Mouse (Mus musculus) hindbrain, embryonic 15.5 days (tissue): ENCODE results near the gene Tekt3. TPM values are rescaled to one million over a fixed set of nuclear protein-coding genes. Genes with fewer than 3 reads are reported as not detected.

ENCODE experiments used
- ATAC-seq: fragments of 200-750 bp; cut with Nextera tagmentation; 2 replicates; pipeline ENCODE4 v1.8.0; 2017; ENCODE audit warnings: low read depth, moderate number of reproducible peaks, moderate TSS enrichment; ENCODE audit not compliant: low FRiP score
- H3K27ac ChIP-seq: fragments of 300-500 bp; sonication (generic); replicated peaks from 2 replicates; pipeline ENCODE4 v1.5.1; 2015; ENCODE audit warnings: mild to moderate bottlenecking, inconsistent platforms
- H3K27me3 ChIP-seq: fragments of 300-500 bp; sonication (generic); 2 replicates; pipeline ENCODE4 v1.6.1; 2015; ENCODE audit warnings: control low read depth, inconsistent platforms
- H3K36me3 ChIP-seq: fragments of 300-500 bp; sonication (generic); 2 replicates; pipeline ENCODE4 v1.6.1; 2015; ENCODE audit warnings: control low read depth, inconsistent platforms
- H3K4me1 ChIP-seq: fragments of 300-500 bp; sonication (generic); replicated peaks from 2 replicates; pipeline ENCODE4 v1.6.1; 2015; ENCODE audit warnings: control low read depth, inconsistent platforms
- H3K4me2 ChIP-seq: fragments of 300-500 bp; sonication (generic); 2 replicates; pipeline ENCODE4 v1.6.1; 2015; ENCODE audit warnings: moderate library complexity, mild to moderate bottlenecking, inconsistent platforms
- H3K4me3 ChIP-seq: fragments of 300-500 bp; sonication (generic); 2 replicates; pipeline ENCODE4 v1.5.1; 2015; ENCODE audit warnings: mild to moderate bottlenecking, inconsistent platforms
- H3K9ac ChIP-seq: fragments of 300-500 bp; sonication (generic); 2 replicates; pipeline ENCODE4 v1.6.1; 2015; ENCODE audit warnings: inconsistent platforms
- H3K9me3 ChIP-seq: fragments of 300-500 bp; sonication (generic); 2 replicates; pipeline ENCODE4 v1.6.1; 2016; ENCODE audit warnings: control low read depth, inconsistent platforms
- WGBS: fragments of 180-500 bp; shearing (Covaris S2); methylation state at CpG from one replicate; pipeline ENCODE4 v1.1.7; 2015; 5-methylcytosine and 5-hydroxymethylcytosine counted together
- polyA plus RNA-seq: library from polyadenylated mRNA; unstranded; fragments of >200 nt; fragmentation: Nextera tagmentation; extraction: Ambion mirVana; gene quantifications from 2 replicates; pipeline ENCODE4 v1.2.1, GENCODE M21; 2015

The Tekt3 gene
- polyA plus RNA-seq = not detected in 2 replicates

DNA sequence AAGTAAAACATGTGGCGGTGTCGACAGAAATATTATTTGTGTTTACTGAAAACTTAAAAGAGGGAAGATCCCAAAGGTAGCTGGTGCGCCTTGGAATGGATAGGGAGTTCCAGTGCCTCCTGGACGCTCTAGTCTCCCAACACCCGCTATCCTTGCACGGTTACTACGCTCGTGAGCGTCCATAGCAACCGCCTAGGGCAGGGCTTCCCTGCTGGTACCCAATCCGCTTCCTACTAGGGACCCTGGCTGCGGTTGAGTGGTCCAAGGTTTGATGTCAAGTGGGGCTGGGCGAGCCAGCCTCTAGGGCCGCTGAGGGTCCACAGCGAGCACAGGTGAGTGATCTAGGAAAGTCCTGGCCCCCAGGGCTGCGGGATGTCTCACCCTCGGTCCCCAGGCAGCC, at the start of gene Tekt3:
Gene Tekt3 (plus strand): TSS at position 209 of the 400 bp plus-strand sequence.
- WGBS = 10% methylated on average over 17 of the region's 17 CpGs
- H3K27me3 ChIP-seq = no peaks in the 10 kb centered on the region

DNA sequence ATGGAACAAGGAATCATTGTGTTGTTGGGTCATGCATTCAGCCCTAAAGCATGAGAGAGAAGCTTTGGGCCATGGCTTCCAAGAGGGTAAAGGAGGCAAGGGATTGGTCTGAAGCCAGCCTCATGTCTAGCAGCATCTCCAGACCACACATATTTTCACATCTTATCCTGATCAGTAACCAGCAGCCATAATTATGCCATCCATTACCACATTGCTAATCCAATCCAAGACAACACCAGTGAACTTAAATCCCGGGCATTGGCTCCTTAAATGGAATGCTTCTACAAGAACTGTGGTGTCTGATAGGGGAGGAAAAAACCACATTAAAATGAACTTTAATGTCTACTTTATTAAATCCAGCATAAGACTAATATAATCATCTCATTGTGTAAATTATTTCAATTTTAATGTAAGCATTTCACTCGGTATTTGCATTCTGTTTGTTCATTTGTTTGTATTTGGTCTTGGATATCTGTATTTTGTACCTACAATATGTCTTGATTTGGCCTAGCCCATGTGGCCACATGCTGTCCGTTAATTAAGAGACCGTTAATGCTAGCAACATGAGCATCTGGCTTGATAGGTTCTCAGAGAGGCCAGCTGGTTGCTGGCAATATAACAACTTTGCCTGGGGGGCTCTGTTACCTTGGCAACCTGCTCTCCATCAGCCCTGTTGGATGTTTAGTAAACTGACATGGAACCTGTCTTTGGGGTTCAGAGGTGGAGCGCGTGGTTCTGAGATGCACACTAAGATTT, 43.9 kb upstream of the Tekt3 start:
- H3K9ac ChIP-seq = no peak overlapping the region
- H3K9me3 ChIP-seq = no peaks in the 10 kb centered on the region
- 39% methylated on average over 6 of the region's 6 CpGs for WGBS
- no peaks in the 10 kb centered on the region for H3K27me3 ChIP-seq
- no peak overlapping the region for H3K4me2 ChIP-seq
- H3K36me3 ChIP-seq = no peaks in the 10 kb centered on the region
- H3K4me3 ChIP-seq = no peak overlapping the region
- peak overlapping the region; percentile 53; the same call in 1 of the 2 replicates for H3K27ac ChIP-seq
- H3K4me1 ChIP-seq = peaks cover 22% of the 10 kb centered on the region
- ATAC-seq = peak; percentile 66; the same call in 1 of the 2 replicates

More for the DNA sequence above, at the start of gene Tekt3:
- Histone ChIP-seq H3K4me3 (no peak within 1 kb of the TSS), H3K4me2 (peak within 1 kb of the TSS; percentile 41), H3K9ac (no peak within 1 kb of the TSS), H3K4me1 (peaks cover 4% of the 10 kb centered on the region; the same call in 1 of the 2 replicates), H3K36me3 (no peaks in the 10 kb centered on the region), H3K27ac (no peak within 1 kb of the TSS), H3K9me3 (no peaks in the 10 kb centered on the region)
- ATAC-seq = no peak

DNA sequence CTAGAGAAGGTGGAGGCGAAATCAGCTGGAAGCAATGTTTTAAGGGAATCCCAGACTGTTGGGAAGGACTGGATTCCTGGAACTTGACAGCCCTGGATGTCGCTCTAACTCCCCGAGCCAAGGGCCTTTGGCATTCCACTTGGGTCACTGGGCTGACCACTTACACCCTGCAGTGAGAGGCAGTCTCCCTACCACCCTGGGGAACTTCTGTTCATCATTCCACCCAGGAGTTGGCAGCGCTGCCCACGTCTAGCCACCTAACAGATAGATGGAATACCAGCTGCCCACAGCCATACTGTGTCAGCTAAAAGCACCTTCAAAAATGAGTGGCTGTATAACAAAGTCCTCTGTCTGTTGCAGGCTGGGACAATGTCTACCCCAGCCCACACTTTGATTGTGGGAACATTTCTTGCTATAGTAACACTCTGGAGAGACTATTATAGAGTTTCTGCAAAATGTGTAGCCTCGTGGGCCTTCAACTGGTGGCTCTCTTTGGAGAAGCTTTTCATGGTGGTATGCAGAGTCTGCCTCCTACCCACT, 43.3 kb upstream of the Tekt3 start:
- no peak overlapping the region for H3K4me2 ChIP-seq
- no peaks in the 10 kb centered on the region for H3K36me3 ChIP-seq
- peak overlapping the region; percentile 53; the same call in 1 of the 2 replicates for H3K27ac ChIP-seq
- H3K9ac ChIP-seq = no peak overlapping the region
- no peak overlapping the region for H3K4me3 ChIP-seq
- H3K9me3 ChIP-seq = no peaks in the 10 kb centered on the region
- H3K27me3 ChIP-seq = no peaks in the 10 kb centered on the region
- WGBS = 65% methylated on average over 6 of the region's 6 CpGs
- peaks cover 22% of the 10 kb centered on the region for H3K4me1 ChIP-seq
- peak; percentile 45; the same call in 1 of the 2 replicates for ATAC-seq

DNA sequence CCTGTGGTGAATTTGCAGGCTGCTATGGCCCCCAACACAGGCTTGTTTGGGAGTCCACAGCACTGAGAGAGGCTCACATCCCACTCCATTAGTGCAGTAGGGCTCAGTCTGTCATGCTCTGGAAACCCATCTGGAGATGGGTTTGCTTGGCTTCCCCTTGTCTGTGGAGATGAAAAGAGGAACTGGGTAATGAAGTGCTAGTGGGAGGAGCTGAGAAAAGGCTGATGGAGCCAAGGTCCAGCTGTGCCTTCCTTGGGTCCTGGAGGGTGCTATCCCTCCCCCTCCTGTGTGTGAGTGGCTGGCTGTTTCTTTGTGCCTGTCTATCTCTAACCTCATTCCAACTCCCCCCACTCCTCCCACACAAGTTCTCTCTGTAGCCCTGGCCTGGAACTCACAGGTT, 40.8 kb upstream of the Tekt3 start:
- Histone ChIP-seq H3K27me3 (no peaks in the 10 kb centered on the region), H3K9me3 (no peaks in the 10 kb centered on the region), H3K4me1 (peaks cover 22% of the 10 kb centered on the region), H3K27ac (no peak overlapping the region), H3K36me3 (no peaks in the 10 kb centered on the region), H3K4me2 (no peak overlapping the region), H3K9ac (no peak overlapping the region), H3K4me3 (no peak overlapping the region)
- no peak for ATAC-seq

DNA sequence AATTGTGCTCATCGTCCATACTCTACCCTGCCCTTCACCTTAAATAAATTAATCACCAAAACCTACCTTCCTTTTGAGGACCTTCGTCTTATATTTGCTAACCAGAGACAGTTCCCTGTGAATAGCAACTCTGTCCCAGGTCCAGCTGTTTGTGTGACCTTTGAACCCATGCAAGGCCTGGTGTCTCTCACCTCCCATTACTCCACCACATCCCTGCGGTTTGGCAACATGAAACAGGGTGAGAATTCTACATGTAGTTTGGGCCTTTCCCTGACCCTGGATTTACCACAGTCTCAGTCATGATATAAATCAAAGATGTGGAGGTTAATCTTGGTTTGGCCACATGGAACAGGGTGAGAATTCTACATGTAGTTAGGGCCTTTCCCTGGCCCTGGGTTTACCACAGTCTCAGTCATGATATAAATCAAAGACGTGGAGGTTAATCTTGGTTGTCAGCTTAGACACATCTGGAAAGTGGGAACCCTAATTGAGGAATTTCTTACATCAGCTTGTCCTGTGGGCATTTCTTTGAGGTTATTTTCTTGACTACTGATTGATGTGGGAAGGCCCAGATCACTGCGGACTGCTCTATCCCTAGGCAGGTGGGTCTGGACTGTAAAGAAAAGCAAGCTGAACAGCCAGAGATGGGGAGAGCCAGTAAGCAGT, 40.2 kb upstream of the Tekt3 start:
- H3K4me1 ChIP-seq = peaks cover 22% of the 10 kb centered on the region
- ATAC-seq = no peak
- H3K27me3 ChIP-seq = no peaks in the 10 kb centered on the region
- no peak overlapping the region for H3K4me3 ChIP-seq
- no peak overlapping the region for H3K27ac ChIP-seq
- no peaks in the 10 kb centered on the region for H3K9me3 ChIP-seq
- H3K9ac ChIP-seq = no peak overlapping the region
- WGBS = 77% methylated on average over 5 of the region's 5 CpGs
- H3K36me3 ChIP-seq = no peaks in the 10 kb centered on the region
- no peak overlapping the region for H3K4me2 ChIP-seq

DNA sequence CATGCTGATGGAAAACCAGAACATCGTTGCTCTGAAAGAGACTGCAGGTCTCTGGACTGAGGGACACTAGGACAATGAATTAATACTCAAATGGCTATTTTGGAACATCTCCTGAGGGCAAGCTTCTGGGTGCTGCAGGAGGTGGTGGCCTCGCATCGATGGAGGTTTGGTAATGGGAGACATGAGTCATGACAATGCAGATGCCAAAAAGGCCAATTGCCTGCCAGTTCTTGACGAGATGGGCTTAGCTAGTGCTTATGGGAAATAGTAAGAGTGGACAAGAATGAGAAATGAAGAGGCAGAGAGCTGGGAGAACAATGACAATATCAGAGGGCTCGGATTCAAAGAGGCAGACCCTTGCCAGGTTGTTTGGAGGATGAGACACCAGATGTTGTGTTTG, 38.0 kb upstream of the Tekt3 start:
- 89% methylated on average over 5 of the region's 5 CpGs for WGBS
- no peak overlapping the region for H3K4me2 ChIP-seq
- no peak overlapping the region for H3K27ac ChIP-seq
- no peaks in the 10 kb centered on the region for H3K27me3 ChIP-seq
- ATAC-seq = no peak
- no peak overlapping the region for H3K4me3 ChIP-seq
- peaks cover 9% of the 10 kb centered on the region for H3K4me1 ChIP-seq
- H3K36me3 ChIP-seq = no peaks in the 10 kb centered on the region
- no peak overlapping the region for H3K9ac ChIP-seq
- H3K9me3 ChIP-seq = no peaks in the 10 kb centered on the region

DNA sequence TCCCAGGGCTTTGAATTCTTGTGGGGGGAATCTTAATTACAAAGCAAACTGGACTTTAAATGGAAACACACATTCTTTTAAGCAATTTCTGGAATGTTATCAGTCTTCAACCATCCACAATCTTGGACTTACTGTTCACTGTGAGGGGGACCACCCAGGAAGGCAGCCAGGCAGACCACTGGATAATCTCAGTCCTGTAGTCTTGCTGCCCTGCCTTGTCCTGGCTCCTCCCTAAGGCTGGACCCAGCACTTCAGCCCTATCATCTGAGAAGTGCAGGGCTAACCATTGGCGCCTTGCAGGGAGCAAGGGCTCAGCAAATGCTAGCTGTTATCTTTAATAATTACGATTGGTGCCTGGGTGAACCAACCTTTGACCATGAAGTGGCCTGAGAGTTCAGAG, 37.3 kb upstream of the Tekt3 start:
- H3K9me3 ChIP-seq = no peaks in the 10 kb centered on the region
- no peak overlapping the region for H3K4me2 ChIP-seq
- ATAC-seq = no peak
- H3K4me1 ChIP-seq = peaks cover 2% of the 10 kb centered on the region; the same call in 1 of the 2 replicates
- WGBS = 87% methylated on average over 2 of the region's 2 CpGs
- no peaks in the 10 kb centered on the region for H3K36me3 ChIP-seq
- H3K27me3 ChIP-seq = no peaks in the 10 kb centered on the region
- H3K9ac ChIP-seq = no peak overlapping the region
- H3K4me3 ChIP-seq = no peak overlapping the region
- H3K27ac ChIP-seq = no peak overlapping the region

DNA sequence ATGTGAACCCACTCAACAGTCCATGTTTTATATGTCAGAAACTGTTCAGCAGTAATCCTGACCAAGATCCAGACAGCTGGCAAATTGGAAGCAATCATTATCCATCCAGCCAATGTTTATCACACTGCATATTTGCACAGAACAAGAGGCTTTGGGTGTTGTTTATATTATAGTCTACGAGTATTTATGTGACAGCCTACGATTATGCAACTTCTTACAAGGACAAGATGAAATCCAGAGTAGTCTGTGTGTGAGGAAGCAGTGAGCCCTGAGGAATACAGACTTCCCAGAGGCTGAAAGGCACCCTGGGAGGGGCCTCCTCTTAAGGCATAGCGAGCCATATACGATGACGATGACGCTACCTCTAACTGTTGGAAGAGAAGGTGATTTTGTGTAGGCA, 36.0 kb upstream of the Tekt3 start:
- H3K4me1 ChIP-seq = no peaks in the 10 kb centered on the region; the same call in 1 of the 2 replicates
- no peaks in the 10 kb centered on the region for H3K27me3 ChIP-seq
- H3K27ac ChIP-seq = no peak overlapping the region
- H3K9ac ChIP-seq = no peak overlapping the region
- no peak overlapping the region for H3K4me3 ChIP-seq
- no peaks in the 10 kb centered on the region for H3K36me3 ChIP-seq
- no peak for ATAC-seq
- no peaks in the 10 kb centered on the region for H3K9me3 ChIP-seq
- WGBS = 89% methylated on average over 6 of the region's 6 CpGs
- H3K4me2 ChIP-seq = no peak overlapping the region

DNA sequence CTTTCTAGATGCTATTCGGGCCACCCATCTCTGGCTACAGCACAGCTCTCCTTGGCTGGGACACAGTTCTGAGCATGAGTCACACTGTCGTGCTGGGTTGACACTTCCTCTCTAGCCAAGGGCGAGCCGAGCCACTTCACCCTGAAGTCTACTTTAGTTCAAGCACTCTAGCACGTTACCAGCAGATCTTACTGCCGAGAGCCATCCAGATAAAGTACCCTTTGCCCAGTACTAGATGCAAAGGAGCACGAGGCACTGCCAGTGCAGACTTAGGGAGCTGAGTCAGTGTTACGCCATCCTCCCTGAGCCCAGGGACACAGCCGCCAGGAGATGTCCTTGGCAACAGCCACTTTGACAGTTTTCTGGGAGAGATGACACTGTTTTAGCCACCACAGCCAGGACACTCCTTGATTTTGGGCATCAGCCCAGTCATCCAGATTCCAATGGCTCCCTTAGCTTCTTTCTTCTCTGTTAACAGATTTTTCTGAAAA, 34.8 kb upstream of the Tekt3 start:
- no peaks in the 10 kb centered on the region for H3K36me3 ChIP-seq
- no peak for ATAC-seq
- H3K27ac ChIP-seq = no peak overlapping the region
- H3K4me1 ChIP-seq = no peaks in the 10 kb centered on the region
- H3K9ac ChIP-seq = no peak overlapping the region
- H3K4me2 ChIP-seq = no peak overlapping the region
- WGBS = 83% methylated on average over 9 of the region's 9 CpGs
- H3K27me3 ChIP-seq = no peaks in the 10 kb centered on the region
- H3K4me3 ChIP-seq = no peak overlapping the region
- H3K9me3 ChIP-seq = no peaks in the 10 kb centered on the region

DNA sequence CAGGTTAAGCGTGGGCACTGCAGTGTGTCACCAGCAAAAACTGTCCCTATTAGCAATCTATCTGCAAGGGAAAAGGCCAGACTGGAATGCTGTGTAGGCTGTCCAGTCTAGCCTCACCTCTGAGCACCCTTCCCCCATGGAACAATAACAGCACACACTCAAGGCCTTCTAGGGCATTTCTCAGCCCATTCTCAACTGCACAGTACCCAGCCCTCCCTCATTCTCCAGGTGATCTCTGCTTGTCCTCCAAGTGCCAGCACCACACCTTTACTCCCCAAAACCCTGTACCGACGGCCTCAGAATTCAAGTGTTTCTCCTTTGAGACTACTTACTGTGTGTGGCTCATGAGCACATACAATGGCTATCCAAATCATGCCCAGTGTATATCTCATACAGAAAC, 33.3 kb upstream of the Tekt3 start:
- no peaks in the 10 kb centered on the region for H3K36me3 ChIP-seq
- 88% methylated on average over 3 of the region's 3 CpGs for WGBS
- H3K4me2 ChIP-seq = no peak overlapping the region
- H3K9me3 ChIP-seq = no peaks in the 10 kb centered on the region
- no peak overlapping the region for H3K27ac ChIP-seq
- no peak overlapping the region for H3K4me3 ChIP-seq
- H3K4me1 ChIP-seq = no peaks in the 10 kb centered on the region
- H3K27me3 ChIP-seq = no peaks in the 10 kb centered on the region
- ATAC-seq = no peak
- no peak overlapping the region for H3K9ac ChIP-seq

DNA sequence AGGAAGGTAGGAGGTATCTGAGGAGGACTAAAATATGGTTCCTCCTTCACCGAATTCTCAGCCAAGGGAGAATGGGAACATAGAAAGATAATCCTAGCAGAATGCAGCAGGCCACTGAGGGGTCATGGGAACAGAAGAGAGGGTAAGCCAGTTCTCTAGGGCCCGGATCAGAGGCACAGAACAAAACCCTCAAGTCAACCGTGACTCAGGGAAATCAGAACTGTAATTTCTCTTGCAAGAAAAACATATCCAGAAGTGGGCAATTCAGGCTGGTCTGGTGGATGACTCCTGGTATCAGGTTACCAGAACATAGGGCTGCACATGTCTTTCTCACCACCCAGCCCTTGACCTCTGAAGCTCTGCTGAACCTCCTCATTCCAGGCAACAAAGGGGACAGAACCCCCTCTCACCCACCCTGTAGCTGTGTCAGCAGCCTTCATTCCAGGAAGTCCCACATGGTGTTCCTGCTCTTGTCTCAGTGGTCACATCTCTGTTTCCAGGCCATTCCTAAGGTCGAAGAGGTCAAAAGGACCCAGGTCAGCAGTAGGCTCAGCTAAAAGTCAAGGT, 32.2 kb upstream of the Tekt3 start:
- no peak overlapping the region for H3K4me3 ChIP-seq
- no peaks in the 10 kb centered on the region for H3K4me1 ChIP-seq
- H3K27me3 ChIP-seq = no peaks in the 10 kb centered on the region
- H3K27ac ChIP-seq = no peak overlapping the region
- no peak for ATAC-seq
- 69% methylated on average over 4 of the region's 4 CpGs for WGBS
- no peaks in the 10 kb centered on the region for H3K36me3 ChIP-seq
- H3K4me2 ChIP-seq = no peak overlapping the region
- no peak overlapping the region for H3K9ac ChIP-seq
- no peaks in the 10 kb centered on the region for H3K9me3 ChIP-seq

DNA sequence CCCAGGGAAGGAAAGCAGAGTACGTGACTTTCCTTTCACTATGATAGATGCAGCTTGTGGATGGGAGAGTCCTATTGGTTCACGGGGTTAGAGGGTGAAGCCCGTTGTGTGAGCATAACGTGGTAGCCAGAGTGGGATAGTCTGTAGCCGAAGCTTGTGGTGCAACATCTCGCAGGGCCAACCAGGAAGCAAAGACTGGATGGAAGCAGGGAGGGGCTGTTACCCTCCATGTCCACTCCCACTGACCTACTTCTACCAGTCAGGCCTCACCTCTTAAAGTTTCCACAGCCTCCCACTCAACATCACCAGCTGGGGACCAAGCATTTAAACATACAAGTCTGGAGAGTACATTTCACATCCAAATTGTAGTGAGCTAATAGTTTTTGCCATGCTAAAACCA, 31.7 kb upstream of the Tekt3 start:
- no peak overlapping the region for H3K9ac ChIP-seq
- no peaks in the 10 kb centered on the region for H3K36me3 ChIP-seq
- no peaks in the 10 kb centered on the region for H3K4me1 ChIP-seq
- H3K4me2 ChIP-seq = no peak overlapping the region
- no peak overlapping the region for H3K27ac ChIP-seq
- H3K27me3 ChIP-seq = no peaks in the 10 kb centered on the region
- no peak for ATAC-seq
- 87% methylated on average over 6 of the region's 6 CpGs for WGBS
- no peak overlapping the region for H3K4me3 ChIP-seq
- no peaks in the 10 kb centered on the region for H3K9me3 ChIP-seq
